Mouse (Mus musculus): ENCODE results near the gene Lrit3. TPM values are rescaled to one million over a fixed set of nuclear protein-coding genes. Genes with fewer than 3 reads are reported as not detected.
"Not testable (repeated sequence)": the region's sequence is repeated elsewhere in the genome, so short reads cannot be mapped to it uniquely, and the experiment has no call there.

The Lrit3 gene
- total RNA-seq, 2 experiments from 2014 or later = 0.20 TPM; not detected in 1

GRCm38 (mm10) chr3:129782746-129783145 is 21.1 kb downstream of the Lrit3 start:
- intact Hi-C loops (cut with DNase I) = no loop called here
- DNase-seq = no peak

GRCm38 (mm10) chr3:129781435-129781834 is 22.4 kb downstream of the Lrit3 start:
- DNase-seq = no peak
- intact Hi-C loops (cut with DNase I) = no loop called here

GRCm38 (mm10) chr3:129771210-129771609 is 32.6 kb downstream of the Lrit3 start:
- intact Hi-C loops (cut with DNase I) = no loop called here
- no peak for DNase-seq

GRCm38 (mm10) chr3:129766971-129767794 is 36.6 kb downstream of the Lrit3 start:
- intact Hi-C loops (cut with DNase I) = no loop called here
- no peak for DNase-seq

GRCm38 (mm10) chr3:129766106-129766505 is 37.7 kb downstream of the Lrit3 start:
- intact Hi-C loops (cut with DNase I) = no loop called here
- DNase-seq = no peak

- intact Hi-C loops (cut with DNase I) = not testable (repeated sequence)
Measured at GRCm38 (mm10) chr3:129757599-129757998, 46.2 kb downstream of the Lrit3 start.

GRCm38 (mm10) chr3:129754650-129755604 is 48.9 kb downstream of the Lrit3 start, which contains the start of gene Egf:
TSS of gene Egf (minus strand) at chr3:129755316.
- DNase-seq = peak; percentile 11
- intact Hi-C loops (cut with DNase I) = no loop called here

More at GRCm38 (mm10) chr3:129757599-129757998, 46.2 kb downstream of the Lrit3 start:
- not testable (repeated sequence) for DNase-seq

GRCm38 (mm10) chr3:129744803-129745202 is 59.0 kb downstream of the Lrit3 start:
- peak; percentile 40 for DNase-seq
- intact Hi-C loops (cut with DNase I) = no loop called here

- no peak for DNase-seq
- intact Hi-C loops (cut with DNase I) = no loop called here
Measured at GRCm38 (mm10) chr3:129742781-129743180, 61.0 kb downstream of the Lrit3 start.

- intact Hi-C loops (cut with DNase I) = no loop called here
- DNase-seq = no peak
Measured at GRCm38 (mm10) chr3:129738291-129739183, 65.3 kb downstream of the Lrit3 start.

Other genes starting within 250 kb of the Lrit3 start
- 1 to 10 TPM; 2.3 to 3.0 TPM for gene Egf, start 48.7 kb downstream of the Lrit3 start, total RNA-seq (2021)
- gene Rrh, start 18.6 kb upstream of the Lrit3 start, total RNA-seq (2021) = 1 to 10 TPM; 1.2 to 1.4 TPM
- gene Gar1, start 27.4 kb upstream of the Lrit3 start, total RNA-seq (2021) = 10 to 100 TPM; 48.5 to 49.7 TPM
- gene Cfi, start 31.9 kb upstream of the Lrit3 start, total RNA-seq (2021) = not detected
- gene Pla2g12a, start 74.6 kb upstream of the Lrit3 start, total RNA-seq (2021) = 10 to 100 TPM; 14.3 to 19.0 TPM
- gene Casp6, start 97.4 kb upstream of the Lrit3 start, total RNA-seq (2021) = 1 to 10 TPM; 8.3 to 9.9 TPM
- 1 to 10 TPM; 3.1 to 3.9 TPM for gene Mcub, start 166.2 kb upstream of the Lrit3 start, total RNA-seq (2021)

Measured in left cerebral cortex, postnatal 4 days (tissue).